Mouse (Mus musculus) heart, embryonic 16.5 days (tissue): ENCODE data around the gene Ssr4. TPM values are rescaled to one million over a fixed set of nuclear protein-coding genes. Genes with fewer than 3 reads are reported as not detected.
"Not testable (repeated sequence)": the region's sequence is repeated elsewhere in the genome, so short reads cannot be mapped to it uniquely, and the experiment has no call there.

Source experiments
- ATAC-seq: fragments of 200-750 bp; cut with Nextera tagmentation; replicated peaks from 2 replicates; pipeline ENCODE4 v1.8.0; 2017; ENCODE audit warnings: moderate number of reproducible peaks; ENCODE audit not compliant: insufficient read depth, low FRiP score; ENCODE audit errors: extremely low read depth
- H3K27ac ChIP-seq: fragments of 300-500 bp; sonication (generic); 2 replicates; pipeline ENCODE4 v1.5.1; 2014; ENCODE audit warnings: mild to moderate bottlenecking, low read length, control low read depth, moderate library complexity
- H3K27me3 ChIP-seq: fragments of 300-500 bp; sonication (generic); 2 replicates; pipeline ENCODE4 v1.6.1; 2014; ENCODE audit warnings: low read length, mixed read lengths; ENCODE audit not compliant: control insufficient read depth, insufficient read depth
- H3K36me3 ChIP-seq: fragments of 300-500 bp; sonication (generic); 2 replicates; pipeline ENCODE4 v1.6.1; 2014; ENCODE audit not compliant: control insufficient read depth, insufficient read depth
- H3K4me1 ChIP-seq: fragments of 300-500 bp; sonication (generic); 2 replicates; pipeline ENCODE4 v1.6.1; 2014; ENCODE audit warnings: low read length, mixed read lengths; ENCODE audit not compliant: control insufficient read depth, insufficient read depth
- H3K4me2 ChIP-seq: fragments of 300-500 bp; sonication (generic); 2 replicates; pipeline ENCODE4 v1.6.1; 2014; ENCODE audit warnings: low read depth, mild to moderate bottlenecking, control low read depth, low read length
- H3K4me3 ChIP-seq: fragments of 300-500 bp; sonication (generic); 2 replicates; pipeline ENCODE4 v1.5.1; 2014; ENCODE audit warnings: mild to moderate bottlenecking, control low read depth, low read length
- H3K9ac ChIP-seq: fragments of 300-500 bp; sonication (generic); 2 replicates; pipeline ENCODE4 v1.6.1; 2014; ENCODE audit warnings: low read length, control low read depth
- H3K9me3 ChIP-seq: fragments of 300-500 bp; sonication (generic); replicated peaks from 2 replicates; pipeline ENCODE4 v1.6.1; 2016; ENCODE audit warnings: low read length; ENCODE audit not compliant: control insufficient read depth
- WGBS: fragments of 180-500 bp; shearing (Covaris S2); extraction: QIAGEN DNeasy Blood & Tissue Kit; methylation state at CpG from one replicate; pipeline ENCODE4 v1.1.7; 2014; 5-methylcytosine and 5-hydroxymethylcytosine counted together
- polyA plus RNA-seq: library from polyadenylated mRNA; unstranded; fragments of >200 nt; fragmentation: Nextera tagmentation; extraction: Ambion mirVana; gene quantifications from 2 replicates; pipeline ENCODE4 v1.2.1, GENCODE M21; 2015

The Ssr4 gene
- polyA plus RNA-seq: 155 TPM in 2 replicates

GRCm38 (mm10) chrX:73786364-73787224 is at the start of gene Ssr4, which contains the start of gene Idh3g:
Gene Ssr4, plus strand, starts transcription at chrX:73787028.
Gene Idh3g, minus strand, starts transcription at chrX:73786897.
- no peaks in the 10 kb centered on the region; the same call in 1 of the 2 replicates for H3K27me3 ChIP-seq
- H3K36me3 ChIP-seq: no peaks in the 10 kb centered on the region; the same call in 1 of the 2 replicates
- peak within 1 kb of the TSS; percentile 74 for H3K4me3 ChIP-seq
- WGBS: 14% methylated on average over 51 of the region's 52 CpGs
- ATAC-seq: peak; percentile 93
- H3K27ac ChIP-seq: peak within 1 kb of the TSS; percentile 95
- H3K9me3 ChIP-seq: no peaks in the 10 kb centered on the region
- H3K4me1 ChIP-seq: peaks cover 13% of the 10 kb centered on the region
- H3K4me2 ChIP-seq: peak within 1 kb of the TSS; percentile 78
- peak within 1 kb of the TSS; percentile 79 for H3K9ac ChIP-seq

- no peak for ATAC-seq
- Histone ChIP-seq H3K27me3 (no peaks in the 10 kb centered on the region), H3K4me2 (no peak overlapping the region), H3K4me1 (no peaks in the 10 kb centered on the region), H3K4me3 (no peak overlapping the region), H3K36me3 (no peaks in the 10 kb centered on the region), H3K9ac (no peak overlapping the region), H3K9me3 (no peaks in the 10 kb centered on the region), H3K27ac (no peak overlapping the region)
- 62% methylated on average over 1 of the region's 1 CpGs for WGBS
Measured at GRCm38 (mm10) chrX:73738155-73738554, 48.7 kb upstream of the Ssr4 start.

DNA sequence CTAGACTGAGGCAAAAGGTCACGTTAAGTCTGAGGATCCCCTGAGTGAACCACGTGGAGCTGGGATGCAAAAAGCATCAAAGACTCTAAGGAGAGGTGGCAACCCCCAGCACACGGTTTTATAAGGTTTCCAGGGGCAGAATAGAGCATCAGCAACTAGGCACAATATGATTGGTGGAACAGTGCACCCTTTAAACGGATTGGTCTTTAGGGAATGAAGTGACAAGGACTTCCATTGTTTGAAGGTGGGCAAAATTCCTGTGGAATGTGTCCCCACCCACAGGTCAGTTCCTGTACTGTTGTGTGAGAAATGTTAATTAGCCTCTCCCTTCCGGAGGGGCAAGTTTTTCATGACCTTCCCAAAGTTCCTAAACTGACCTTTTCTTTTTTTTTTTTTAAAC is 47.7 kb upstream of the Ssr4 start:
- Histone ChIP-seq H3K9ac (no peak overlapping the region), H3K4me1 (no peaks in the 10 kb centered on the region), H3K4me2 (no peak overlapping the region), H3K27me3 (no peaks in the 10 kb centered on the region), H3K9me3 (no peaks in the 10 kb centered on the region), H3K4me3 (no peak overlapping the region), H3K27ac (no peak overlapping the region), H3K36me3 (no peaks in the 10 kb centered on the region)
- WGBS: 58% methylated on average over 5 of the region's 5 CpGs
- ATAC-seq: no peak

- not testable (repeated sequence) for ATAC-seq, H3K9me3 ChIP-seq, H3K4me2 ChIP-seq, H3K4me3 ChIP-seq, H3K9ac ChIP-seq, H3K27ac ChIP-seq, H3K27me3 ChIP-seq, H3K36me3 ChIP-seq, H3K4me1 ChIP-seq
- WGBS: 92% methylated on average over 7 of the region's 7 CpGs
Measured at GRCm38 (mm10) chrX:73739841-73740240, 47.0 kb upstream of the Ssr4 start.

- no peak for ATAC-seq
- no peak overlapping the region for H3K27ac ChIP-seq
Measured at GRCm38 (mm10) chrX:73744774-73745481, 41.9 kb upstream of the Ssr4 start.

DNA sequence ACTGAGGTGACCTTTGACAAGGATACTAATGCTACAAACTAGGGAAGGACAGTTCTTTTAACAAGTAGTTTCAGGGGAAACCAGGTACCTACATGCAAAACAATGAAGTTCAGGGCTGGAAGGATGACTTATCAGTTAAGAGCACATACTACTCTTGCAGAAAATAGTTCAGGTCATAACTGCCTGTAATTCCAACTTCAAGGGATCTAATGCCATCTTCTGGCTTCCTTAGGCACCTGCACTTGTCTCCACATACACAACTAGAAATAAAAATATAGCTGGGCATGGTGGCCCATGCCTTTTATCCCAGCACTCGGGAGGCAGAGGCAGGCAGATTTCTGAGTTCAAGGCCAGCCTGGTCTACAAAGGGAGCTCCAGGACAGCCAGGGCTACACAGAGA is 37.9 kb upstream of the Ssr4 start:
- ATAC-seq: no peak
- 76% methylated on average over 1 of the region's 1 CpGs for WGBS
- H3K9ac ChIP-seq: no peak overlapping the region

More at GRCm38 (mm10) chrX:73744774-73745481, 41.9 kb upstream of the Ssr4 start:
- no peak overlapping the region for H3K9ac ChIP-seq
- no peak overlapping the region for H3K4me2 ChIP-seq
- no peak overlapping the region for H3K4me3 ChIP-seq
- 46% methylated on average over 1 of the region's 1 CpGs for WGBS
- no peaks in the 10 kb centered on the region for H3K9me3 ChIP-seq
- no peaks in the 10 kb centered on the region for H3K36me3 ChIP-seq
- no peaks in the 10 kb centered on the region for H3K4me1 ChIP-seq
- no peaks in the 10 kb centered on the region for H3K27me3 ChIP-seq

GRCm38 (mm10) chrX:73756334-73757140 is 30.3 kb upstream of the Ssr4 start, which contains the start of gene Plxnb3:
Gene Plxnb3, plus strand, starts transcription at chrX:73757090.
- WGBS: 75% methylated on average over 5 of the region's 5 CpGs
- ATAC-seq: no peak
- H3K4me3 ChIP-seq: no peak within 1 kb of the TSS
- H3K4me2 ChIP-seq: no peak within 1 kb of the TSS
- no peak within 1 kb of the TSS for H3K9ac ChIP-seq
- no peaks in the 10 kb centered on the region for H3K27me3 ChIP-seq
- H3K4me1 ChIP-seq: 0 out of 2 replicates have a peak, but pooled peaks cover 4% of the 10 kb centered on the region
- no peaks in the 10 kb centered on the region for H3K9me3 ChIP-seq
- no peak within 1 kb of the TSS for H3K27ac ChIP-seq
- no peaks in the 10 kb centered on the region for H3K36me3 ChIP-seq

More for the DNA sequence above, 37.9 kb upstream of the Ssr4 start:
- no peaks in the 10 kb centered on the region for H3K9me3 ChIP-seq
- H3K36me3 ChIP-seq: no peaks in the 10 kb centered on the region
- no peak overlapping the region for H3K4me3 ChIP-seq
- no peaks in the 10 kb centered on the region for H3K27me3 ChIP-seq
- H3K4me2 ChIP-seq: no peak overlapping the region
- H3K27ac ChIP-seq: no peak overlapping the region
- no peaks in the 10 kb centered on the region for H3K4me1 ChIP-seq

DNA sequence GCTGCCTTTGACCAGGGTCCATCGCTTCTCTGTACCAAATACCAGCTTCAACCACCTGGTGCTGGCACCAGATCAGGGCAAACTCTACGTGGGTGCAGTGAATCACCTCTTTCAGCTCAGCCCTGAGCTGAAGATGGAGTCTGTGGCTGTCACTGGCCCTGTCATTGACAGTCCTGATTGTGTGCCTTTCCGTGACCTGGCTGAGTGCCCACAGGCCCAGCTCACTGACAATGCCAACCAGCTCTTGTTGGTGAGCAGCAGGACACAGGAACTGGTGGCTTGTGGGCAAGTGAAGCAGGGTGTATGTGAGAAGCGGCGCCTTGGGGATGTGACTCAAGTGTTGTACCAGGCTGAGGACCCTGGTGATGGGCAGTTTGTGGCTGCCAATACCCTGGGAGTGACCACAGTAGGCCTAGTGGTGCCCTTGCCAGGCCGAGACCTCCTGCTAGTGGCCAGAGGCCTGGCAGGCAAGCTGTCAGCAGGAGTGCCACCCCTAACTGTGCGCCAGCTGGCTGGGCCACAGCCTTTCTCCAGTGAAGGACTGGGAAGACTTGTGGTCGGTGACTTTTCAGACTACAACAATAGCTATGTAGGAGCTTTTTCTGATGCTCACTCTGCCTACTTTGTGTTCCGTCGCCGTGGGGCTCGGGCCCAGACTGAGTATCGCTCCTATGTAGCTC is 28.1 kb upstream of the Ssr4 start:
- Histone ChIP-seq H3K4me1 (0 out of 2 replicates have a peak, but pooled peaks cover 4% of the 10 kb centered on the region), H3K36me3 (no peaks in the 10 kb centered on the region), H3K4me2 (no peak overlapping the region), H3K27ac (no peak overlapping the region), H3K4me3 (no peak overlapping the region), H3K9ac (no peak overlapping the region), H3K27me3 (no peaks in the 10 kb centered on the region), H3K9me3 (no peaks in the 10 kb centered on the region)
- 78% methylated on average over 13 of the region's 13 CpGs for WGBS
- no peak for ATAC-seq
